Mouse (Mus musculus) heart, postnatal 4 days (tissue): ENCODE measurements around the gene Trim75. TPM values are rescaled to one million over a fixed set of nuclear protein-coding genes. Genes with fewer than 3 reads are reported as not detected.

Experiments
- DNase-seq: peaks from one replicate; pipeline ENCODE4 v3.0.0; 2021
- total RNA-seq, 2 experiments: library from RNA; stranded (reverse); gene quantifications; 2 replicates each; pipeline ENCODE4 v1.2.3; 2021

Gene Trim75
- total RNA-seq, 2 experiments from 2014 or later: not detected

GRCm38 (mm10) chr8:64942946-64943345, 44.7 kb downstream of the Trim75 start:
- no peak for DNase-seq

GRCm38 (mm10) chr8:64941495-64941894, 46.1 kb downstream of the Trim75 start:
- DNase-seq: peak; percentile 85

GRCm38 (mm10) chr8:64941019-64941418, 46.6 kb downstream of the Trim75 start:
- DNase-seq: no peak

- no peak for DNase-seq
Observed at GRCm38 (mm10) chr8:64934997-64935396, 52.6 kb downstream of the Trim75 start.

Other genes with a start within 250 kb of the Trim75 start
- gene Klhl2, start 137.8 kb downstream of the Trim75 start, total RNA-seq: 10 to 100 TPM; 12.1 to 12.6 TPM
- 10 to 100 TPM; 20.5 to 22.6 TPM for gene Tmem192, start 40.6 kb downstream of the Trim75 start, total RNA-seq
- gene Trim61, start 30.7 kb upstream of the Trim75 start, total RNA-seq: not detected
- not detected for gene Trim60, start 30.8 kb upstream of the Trim75 start, total RNA-seq
- 1 to 10 TPM; 1.5 to 1.7 TPM for gene Apela, start 49.5 kb upstream of the Trim75 start, total RNA-seq
- gene Gm10663, start 87.2 kb upstream of the Trim75 start, total RNA-seq: not detected
- not detected for gene BC030870, start 141.7 kb upstream of the Trim75 start, total RNA-seq